8 mouse cellular contexts compared by ENCODE assay signal in the genomic region with DNA sequence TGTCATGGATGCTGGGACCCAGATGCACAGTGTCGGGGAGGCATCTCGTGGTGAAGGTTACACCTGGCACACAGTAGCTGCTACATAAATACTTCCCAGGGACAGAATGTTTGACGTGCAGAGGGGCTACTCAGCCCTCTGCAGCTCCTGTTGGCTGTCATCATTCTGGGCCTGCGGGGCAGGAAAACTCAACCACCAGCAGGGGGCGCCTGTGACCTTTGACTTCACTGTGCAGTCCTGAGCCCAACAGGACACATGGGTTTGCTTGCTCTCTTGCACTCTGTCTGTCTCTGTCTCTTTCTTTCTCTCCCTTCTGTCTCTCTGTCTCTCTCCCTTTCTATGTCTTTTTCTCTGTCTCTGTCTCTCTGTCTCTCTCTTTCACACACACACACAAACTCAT.
DNase-seq lines count a peak whose midpoint lies in the region; ATAC-seq and TF ChIP-seq lines count a peak whose summit lies in the region.

No protein-coding gene starts in this region.

- H3K9me3 ChIP-seq in ES-Bruce4 (replicated peaks; ENCODE audit: control insufficient read depth, insufficient read depth, low read length, poor library complexity, severe bottlenecking): no peaks in the 10 kb centered on the region
- H3K9me3 ChIP-seq in forebrain, embryonic 12.5 days: no peaks in the 10 kb centered on the region
- H3K9me3 ChIP-seq in hindbrain, embryonic 10.5 days: no peaks in the 10 kb centered on the region
- no peaks in the 10 kb centered on the region for H3K9me3 ChIP-seq in lung, postnatal 0 days (ENCODE audit: low read length)

- ATAC-seq in forebrain, embryonic 12.5 days (ENCODE audit: low FRiP score): peak; percentile 62
- peak; percentile 70 for ATAC-seq in lung, postnatal 0 days

- no peak for TF ChIP-seq EP300 in ES-Bruce4 (IDR thresholded peaks at IDR 0.05; ENCODE audit: insufficient read depth, low read depth, low read length)
- no peak for TF ChIP-seq EP300 in lung, postnatal 0 days (IDR thresholded peaks at IDR 0.05)

- no peaks in the 10 kb centered on the region for H3K36me3 ChIP-seq in ES-Bruce4 (ENCODE audit: control insufficient read depth, insufficient read depth, low read length, poor library complexity, severe bottlenecking)
- H3K36me3 ChIP-seq in forebrain, embryonic 12.5 days (replicated peaks): no peaks in the 10 kb centered on the region
- no peaks in the 10 kb centered on the region for H3K36me3 ChIP-seq in hindbrain, embryonic 10.5 days
- H3K36me3 ChIP-seq in lung, postnatal 0 days (ENCODE audit: insufficient read depth, low read length): no peaks in the 10 kb centered on the region

- H3K4me1 ChIP-seq in ES-Bruce4 (ENCODE audit: control insufficient read depth, insufficient read depth, low read length): peaks cover 7% of the 10 kb centered on the region
- no peaks in the 10 kb centered on the region for H3K4me1 ChIP-seq in forebrain, embryonic 12.5 days
- peaks cover 43% of the 10 kb centered on the region for H3K4me1 ChIP-seq in hindbrain, embryonic 10.5 days (replicated peaks)
- no peaks in the 10 kb centered on the region for H3K4me1 ChIP-seq in lung, postnatal 0 days (ENCODE audit: insufficient read depth, low read depth, low read length)

- no peak overlapping the region for H3K9ac ChIP-seq in ES-Bruce4 (ENCODE audit: low read depth, poor library complexity, severe bottlenecking)
- H3K9ac ChIP-seq in forebrain, embryonic 12.5 days: no peak overlapping the region
- no peak overlapping the region for H3K9ac ChIP-seq in lung, postnatal 0 days (replicated peaks; ENCODE audit: low read depth)

- TF ChIP-seq CTCF in ES-Bruce4 (IDR thresholded peaks at IDR 0.05; ENCODE audit: low read depth, low read length): peak; percentile 87
- peak; percentile 88 for TF ChIP-seq CTCF in lung, postnatal 0 days (IDR thresholded peaks at IDR 0.05)

- WGBS in forebrain, embryonic 12.5 days: 21% methylated on average over 5 of the region's 5 CpGs
- WGBS in hindbrain, embryonic 10.5 days: 17% methylated on average over 5 of the region's 5 CpGs
- WGBS in lung, postnatal 0 days: 23% methylated on average over 4 of the region's 5 CpGs

- peak; percentile 33 for DNase-seq in c-Kit-positive CD71-positive TER-119-negative erythroid progenitor cells, embryonic 14.5 days (ENCODE audit: low read depth)
- peak; percentile 87 for DNase-seq in hindbrain, embryonic 10.5 days (ENCODE audit: low spot score)
- peak; percentile 77 to 85 for DNase-seq in layer of hippocampus, postnatal 10 days (ENCODE audit: low spot score in 2 of 2)
- peak; percentile 80 for DNase-seq in lung, postnatal 0 days (ENCODE audit: low spot score)
- DNase-seq in retina, postnatal 1 day: peak; percentile 79
- DNase-seq in thymus, postnatal 4 days: peak; percentile 96

- no peak overlapping the region for H3K4me3 ChIP-seq in ES-Bruce4 (ENCODE audit: low read depth, low read length)
- no peak overlapping the region for H3K4me3 ChIP-seq in forebrain, embryonic 12.5 days (replicated peaks)
- H3K4me3 ChIP-seq in hindbrain, embryonic 10.5 days: no peak overlapping the region
- no peak overlapping the region for H3K4me3 ChIP-seq in lung, postnatal 0 days (ENCODE audit: low read depth, low read length)

- no peak for TF ChIP-seq POLR2A in ES-Bruce4 (IDR thresholded peaks at IDR 0.05; ENCODE audit: insufficient read depth, low read length)

- no peak overlapping the region for H3K27ac ChIP-seq in ES-Bruce4 (ENCODE audit: insufficient read depth, low read length)
- H3K27ac ChIP-seq in forebrain, embryonic 12.5 days: no peak overlapping the region
- H3K27ac ChIP-seq in hindbrain, embryonic 10.5 days: no peak overlapping the region
- H3K27ac ChIP-seq in lung, postnatal 0 days (ENCODE audit: low read length): no peak overlapping the region

- H3K4me2 ChIP-seq in forebrain, embryonic 12.5 days: no peak overlapping the region
- no peak overlapping the region for H3K4me2 ChIP-seq in lung, postnatal 0 days (replicated peaks; ENCODE audit: low read depth, low read length)

- no peaks in the 10 kb centered on the region for H3K27me3 ChIP-seq in ES-Bruce4 (ENCODE audit: control insufficient read depth, insufficient read depth, low read length, poor library complexity, severe bottlenecking)
- peaks cover 9% of the 10 kb centered on the region for H3K27me3 ChIP-seq in forebrain, embryonic 12.5 days
- peaks cover 31% of the 10 kb centered on the region for H3K27me3 ChIP-seq in hindbrain, embryonic 10.5 days (ENCODE audit: insufficient read depth, poor library complexity, severe bottlenecking)
- no peaks in the 10 kb centered on the region for H3K27me3 ChIP-seq in lung, postnatal 0 days (replicated peaks; ENCODE audit: insufficient read depth, low read length)

Comparison
In these comparisons a context has a peak if more than half of its experiments do, and no peak if none do; other contexts are left out.
1. DNase-seq: peak in every context shown above with its lines; median percentile 96 in thymus, postnatal 4 days; 87 in hindbrain, embryonic 10.5 days; 81 in layer of hippocampus, postnatal 10 days; 80 in lung, postnatal 0 days; 79 in retina, postnatal 1 day; 33 in c-Kit-positive CD71-positive TER-119-negative erythroid progenitor cells, embryonic 14.5 days.